Mouse (Mus musculus) adrenal gland, postnatal 14 days (tissue): ENCODE measurements around the gene Btbd1. TPM values are rescaled to one million over a fixed set of nuclear protein-coding genes. Genes with fewer than 3 reads are reported as not detected.

Experiments
- DNase-seq: peaks from one replicate; pipeline ENCODE4 v3.0.0; 2021; ENCODE audit warnings: mixed read lengths
- total RNA-seq: library from RNA; stranded (reverse); gene quantifications from 2 replicates; pipeline ENCODE4 v1.2.3, GENCODE M21; 2021

Btbd1 gene
- total RNA-seq, 1 experiment from 2014 or later: 136 TPM

- peak; percentile 24 for DNase-seq
Observed at GRCm38 (mm10) chr7:81788536-81788935, 40.7 kb downstream of the Btbd1 start.

- DNase-seq: peak; percentile 17
Observed at GRCm38 (mm10) chr7:81777667-81778218, 51.5 kb downstream of the Btbd1 start.

GRCm38 (mm10) chr7:81775325-81775724, 53.9 kb downstream of the Btbd1 start:
- peak; percentile 16 for DNase-seq

GRCm38 (mm10) chr7:81772786-81773539, 56.3 kb downstream of the Btbd1 start:
- peak; percentile 64 for DNase-seq

DNA sequence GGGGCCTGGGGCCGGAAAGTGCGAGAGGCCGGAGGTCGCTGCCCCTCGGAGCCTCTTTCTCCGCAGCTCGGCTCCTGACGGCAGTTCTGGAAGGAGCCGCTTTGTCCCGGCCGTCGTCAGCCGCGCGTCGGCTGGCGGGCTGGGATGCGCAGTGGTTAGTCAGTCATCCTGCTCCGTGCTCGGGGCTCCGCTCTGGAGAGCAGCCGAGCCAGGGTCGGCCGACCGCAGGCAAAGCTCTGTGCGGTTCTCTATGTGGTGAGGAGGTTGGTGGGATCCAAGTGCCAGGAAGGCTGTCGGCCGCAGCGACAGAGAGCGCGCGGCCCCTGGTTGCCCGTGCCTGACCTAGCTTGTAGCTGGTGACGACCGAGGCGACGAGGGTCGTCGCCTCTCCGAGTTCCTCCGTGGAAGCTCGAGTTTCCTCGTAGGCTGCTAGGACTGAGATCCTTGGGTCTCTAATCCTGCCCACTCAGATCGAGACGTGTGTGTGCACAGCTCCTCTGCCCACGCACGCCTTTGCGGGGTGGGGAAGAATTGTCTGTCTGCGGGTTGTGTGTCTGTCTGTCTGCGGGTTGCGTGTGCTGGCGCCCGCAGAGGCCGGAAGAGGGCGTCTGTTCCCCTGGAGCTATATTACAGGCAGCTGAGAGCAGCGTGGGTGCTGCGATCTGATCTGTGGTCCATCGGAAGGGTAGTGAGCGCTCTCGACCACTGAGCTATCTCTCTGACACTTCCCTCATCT, 66.0 kb downstream of the Btbd1 start:
- peak; percentile 46 for DNase-seq

GRCm38 (mm10) chr7:81762180-81763109, 66.8 kb downstream of the Btbd1 start, which contains the start of gene Ramac:
Ramac (plus strand) TSS chr7:81762925.
- peak; percentile 95 for DNase-seq

DNA sequence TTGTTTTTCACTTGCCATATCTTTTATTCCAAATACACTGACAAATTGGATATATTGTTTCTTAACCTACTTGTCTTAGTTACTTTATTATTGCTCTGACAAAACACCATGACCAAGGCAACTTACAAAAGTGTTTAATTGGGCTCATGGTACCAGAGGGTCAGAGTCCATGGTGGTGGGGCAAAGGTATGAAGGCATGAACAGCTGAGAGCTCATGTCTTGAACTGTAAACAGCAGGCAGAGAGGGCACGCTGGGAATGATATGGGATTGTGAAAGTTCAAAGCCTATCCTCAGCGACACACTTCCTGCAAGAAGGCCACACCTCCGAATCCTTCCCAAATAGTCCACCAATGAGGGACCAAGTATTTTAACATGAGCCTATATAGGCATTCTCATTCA, 81.3 kb downstream of the Btbd1 start:
- no peak for DNase-seq

- DNase-seq: peak; percentile 73
Observed at GRCm38 (mm10) chr7:81744145-81744544, 85.1 kb downstream of the Btbd1 start.

Other genes with a start within 250 kb of the Btbd1 start
- gene Homer2, start 121.9 kb downstream of the Btbd1 start, total RNA-seq: 2.5 and 3.8 TPM in 2 replicates
- gene Ramac, start 66.5 kb downstream of the Btbd1 start, total RNA-seq: 40.6 and 42.4 TPM in 2 replicates
- gene 3110040N11Rik, start 40.0 kb downstream of the Btbd1 start, total RNA-seq: 31.3 and 33.0 TPM in 2 replicates
- not detected in 2 replicates for gene Gm10160, start 26.4 kb upstream of the Btbd1 start, total RNA-seq
- gene Tm6sf1, start 29.6 kb upstream of the Btbd1 start, total RNA-seq: 13.3 and 16.5 TPM in 2 replicates
- 13.6 and 15.8 TPM in 2 replicates for gene Hdgfl3, start 105.0 kb upstream of the Btbd1 start, total RNA-seq
- 0.93 and 0.98 TPM in 2 replicates for gene Bnc1, start 162.9 kb upstream of the Btbd1 start, total RNA-seq